Mouse (Mus musculus) midbrain, postnatal 0 days (tissue): ENCODE measurements at regions not wholly inside any gene's neighbourhood (a gene's known extent, or its start where the extent isn't known, plus 50 kb on each side); places are given as distances from the start of the nearest gene placed in this dataset.
"Not testable (repeated sequence)": the region's sequence is repeated elsewhere in the genome, so short reads cannot be mapped to it uniquely, and the experiment has no call there.

Experiments used
- ATAC-seq: fragments of 200-750 bp; cut with Nextera tagmentation; 2 replicates; pipeline ENCODE4 v1.8.0; 2017; ENCODE audit warnings: moderate number of reproducible peaks, mild to moderate bottlenecking, moderate TSS enrichment, moderate library complexity; ENCODE audit not compliant: low FRiP score
- DNase-seq: peaks from one replicate; pipeline ENCODE4 v3.0.0-alpha.2; 2015; ENCODE audit warnings: low spot score
- H3K27ac ChIP-seq: fragments of 300-500 bp; sonication (generic); 2 replicates; pipeline ENCODE4 v1.5.1; 2014; ENCODE audit warnings: low read depth, mild to moderate bottlenecking, low read length, mixed read lengths
- H3K27me3 ChIP-seq: fragments of 300-500 bp; sonication (generic); 2 replicates; pipeline ENCODE4 v1.6.1; 2014; ENCODE audit warnings: low read length, control low read depth, mixed read lengths; ENCODE audit not compliant: insufficient read depth
- H3K36me3 ChIP-seq: fragments of 300-500 bp; sonication (generic); 2 replicates; pipeline ENCODE4 v1.6.1; 2014; ENCODE audit warnings: low read length, control low read depth, mixed read lengths; ENCODE audit not compliant: insufficient read depth
- H3K4me1 ChIP-seq: fragments of 300-500 bp; sonication (generic); 2 replicates; pipeline ENCODE4 v1.6.1; 2014; ENCODE audit warnings: mild to moderate bottlenecking, control low read depth, antibody characterized with exemption, low read length, mixed read lengths; ENCODE audit not compliant: insufficient read depth
- H3K4me2 ChIP-seq: fragments of 300-500 bp; sonication (generic); 2 replicates; pipeline ENCODE4 v1.6.1; 2014; ENCODE audit warnings: low read depth, mild to moderate bottlenecking, low read length, mixed read lengths; ENCODE audit not compliant: poor library complexity, severe bottlenecking
- H3K4me3 ChIP-seq: fragments of 300-500 bp; sonication (generic); 2 replicates; pipeline ENCODE4 v1.5.1; 2014; ENCODE audit warnings: low read depth, mild to moderate bottlenecking, low read length, moderate library complexity
- H3K9ac ChIP-seq: fragments of 300-500 bp; sonication (generic); replicated peaks from 2 replicates; pipeline ENCODE4 v1.6.1; 2014; ENCODE audit warnings: mild to moderate bottlenecking, low read length, moderate library complexity, mixed read lengths; ENCODE audit not compliant: poor library complexity, severe bottlenecking
- H3K9me3 ChIP-seq: fragments of 300-500 bp; sonication (generic); 2 replicates; pipeline ENCODE4 v1.6.1; 2016; ENCODE audit warnings: low read length, control low read depth
- WGBS: fragments of 180-500 bp; shearing (Covaris S2); extraction: QIAGEN DNeasy Blood & Tissue Kit; methylation state at CpG from one replicate; pipeline ENCODE4 v1.1.7; 2014; 5-methylcytosine and 5-hydroxymethylcytosine counted together

- WGBS, result 68% methylated on average over 1 of the region's 5 CpGs
- not testable (repeated sequence) for H3K4me1 ChIP-seq, H3K9me3 ChIP-seq, ATAC-seq, H3K27ac ChIP-seq, H3K9ac ChIP-seq, H3K36me3 ChIP-seq, DNase-seq, H3K27me3 ChIP-seq, H3K4me2 ChIP-seq, H3K4me3 ChIP-seq
These were observed 123.8 kb upstream of the G530012D18Rik start for GRCm38 (mm10) chr1:85451701-85452100.

- H3K4me3 ChIP-seq, H3K4me1 ChIP-seq, H3K9ac ChIP-seq, H3K4me2 ChIP-seq, H3K27me3 ChIP-seq, ATAC-seq, H3K27ac ChIP-seq, H3K9me3 ChIP-seq, H3K36me3 ChIP-seq: not testable (repeated sequence)
- peak; percentile 0 for DNase-seq
- 70% methylated on average over 4 of the region's 4 CpGs for WGBS
These were observed 122.1 kb upstream of the G530012D18Rik start for GRCm38 (mm10) chr1:85453350-85453749.

- not testable (repeated sequence) for H3K4me2 ChIP-seq, H3K27me3 ChIP-seq, H3K4me1 ChIP-seq, H3K9me3 ChIP-seq, H3K9ac ChIP-seq, DNase-seq, ATAC-seq, H3K27ac ChIP-seq, H3K4me3 ChIP-seq, H3K36me3 ChIP-seq
- WGBS, result 59% methylated on average over 1 of the region's 1 CpGs
These were observed 118.8 kb upstream of the G530012D18Rik start for GRCm38 (mm10) chr1:85456671-85457070.

- not testable (repeated sequence) for ATAC-seq, H3K27me3 ChIP-seq
These were observed 117.7 kb upstream of the G530012D18Rik start for GRCm38 (mm10) chr1:85457731-85458130.

GRCm38 (mm10) chr1:85462121-85462520, 113.4 kb upstream of the G530012D18Rik start:
- DNase-seq, H3K4me3 ChIP-seq, H3K36me3 ChIP-seq, H3K4me2 ChIP-seq, H3K27me3 ChIP-seq, H3K4me1 ChIP-seq, H3K9me3 ChIP-seq, H3K27ac ChIP-seq, H3K9ac ChIP-seq, ATAC-seq: not testable (repeated sequence)
- WGBS, result 80% methylated on average over 4 of the region's 4 CpGs

More at GRCm38 (mm10) chr1:85457731-85458130, 117.7 kb upstream of the G530012D18Rik start:
- H3K4me3 ChIP-seq, H3K27ac ChIP-seq, H3K36me3 ChIP-seq, H3K9me3 ChIP-seq, H3K4me2 ChIP-seq, H3K9ac ChIP-seq, H3K4me1 ChIP-seq: not testable (repeated sequence)
- 66% methylated on average over 4 of the region's 4 CpGs for WGBS
- DNase-seq, result peak; percentile 0

- H3K27me3 ChIP-seq, DNase-seq, H3K9ac ChIP-seq, ATAC-seq, H3K9me3 ChIP-seq, H3K4me2 ChIP-seq, H3K27ac ChIP-seq, H3K4me1 ChIP-seq, H3K4me3 ChIP-seq, H3K36me3 ChIP-seq: not testable (repeated sequence)
- WGBS, result 79% methylated on average over 3 of the region's 3 CpGs
These were observed 96.4 kb upstream of the G530012D18Rik start for GRCm38 (mm10) chr1:85479117-85479516.

- not testable (repeated sequence) for H3K9ac ChIP-seq, H3K36me3 ChIP-seq, ATAC-seq, H3K27ac ChIP-seq, H3K9me3 ChIP-seq, H3K4me1 ChIP-seq, DNase-seq, H3K4me2 ChIP-seq, H3K4me3 ChIP-seq, H3K27me3 ChIP-seq
- WGBS, result 77% methylated on average over 3 of the region's 6 CpGs
These were observed 90.5 kb upstream of the G530012D18Rik start for GRCm38 (mm10) chr1:85484985-85485384.

- not testable (repeated sequence) for H3K27ac ChIP-seq, H3K4me1 ChIP-seq, H3K4me3 ChIP-seq, H3K36me3 ChIP-seq, DNase-seq, H3K9me3 ChIP-seq, H3K9ac ChIP-seq, H3K4me2 ChIP-seq, ATAC-seq, H3K27me3 ChIP-seq
- 86% methylated on average over 3 of the region's 4 CpGs for WGBS
These were observed 75.5 kb upstream of the G530012D18Rik start for GRCm38 (mm10) chr1:85499931-85500330.

GRCm38 (mm10) chr1:85501278-85501677, 74.2 kb upstream of the G530012D18Rik start:
- ATAC-seq, DNase-seq: not testable (repeated sequence)
- 81% methylated on average over 3 of the region's 3 CpGs for WGBS

More at GRCm38 (mm10) chr1:85501278-85501677, 74.2 kb upstream of the G530012D18Rik start:
- H3K9me3 ChIP-seq, H3K36me3 ChIP-seq, H3K4me2 ChIP-seq, H3K4me1 ChIP-seq, H3K27me3 ChIP-seq, H3K9ac ChIP-seq, H3K27ac ChIP-seq, H3K4me3 ChIP-seq: not testable (repeated sequence)
